Mouse (Mus musculus) hindbrain, postnatal 0 days (tissue): ENCODE data around the gene Mettl1. TPM values are rescaled to one million over a fixed set of nuclear protein-coding genes. Genes with fewer than 3 reads are reported as not detected.

Experiments used
- ATAC-seq: fragments of 200-750 bp; cut with Nextera tagmentation; 2 replicates; pipeline ENCODE4 v1.8.0; 2017; ENCODE audit warnings: mild to moderate bottlenecking, moderate TSS enrichment, moderate library complexity
- DNase-seq: peaks from one replicate; pipeline ENCODE4 v3.0.0-alpha.2; 2015; ENCODE audit warnings: low spot score
- H3K27ac ChIP-seq: fragments of 300-500 bp; sonication (generic); 2 replicates; pipeline ENCODE4 v1.5.1; 2014; ENCODE audit warnings: mild to moderate bottlenecking
- H3K27me3 ChIP-seq: fragments of 300-500 bp; sonication (generic); 2 replicates; pipeline ENCODE4 v1.6.1; 2014; ENCODE audit warnings: low read length, mixed read lengths; ENCODE audit not compliant: insufficient read depth
- H3K36me3 ChIP-seq: fragments of 300-500 bp; sonication (generic); 2 replicates; pipeline ENCODE4 v1.6.1; 2014; ENCODE audit warnings: low read length, mixed read lengths; ENCODE audit not compliant: insufficient read depth
- H3K4me1 ChIP-seq: fragments of 300-500 bp; sonication (generic); 2 replicates; pipeline ENCODE4 v1.6.1; 2014; ENCODE audit warnings: antibody characterized with exemption, low read length, mixed read lengths; ENCODE audit not compliant: insufficient read depth
- H3K4me2 ChIP-seq: fragments of 300-500 bp; sonication (generic); 2 replicates; pipeline ENCODE4 v1.6.1; 2014; ENCODE audit warnings: low read depth, mild to moderate bottlenecking, low read length, moderate library complexity, mixed read lengths
- H3K4me3 ChIP-seq: fragments of 300-500 bp; sonication (generic); 2 replicates; pipeline ENCODE4 v1.5.1; 2014; ENCODE audit warnings: low read length
- H3K9ac ChIP-seq: fragments of 300-500 bp; sonication (generic); replicated peaks from 2 replicates; pipeline ENCODE4 v1.6.1; 2014; ENCODE audit warnings: mild to moderate bottlenecking, low read length, moderate library complexity, mixed read lengths
- H3K9me3 ChIP-seq: fragments of 300-500 bp; sonication (generic); 2 replicates; pipeline ENCODE4 v1.6.1; 2016; ENCODE audit warnings: low read length, mixed read lengths
- CTCF ChIP-seq: IDR thresholded peaks from 2 replicates; pipeline ENCODE4 v1.5.1; 2016; ENCODE audit warnings: antibody characterized with exemption, control low read depth, low read depth
- WGBS: fragments of 180-500 bp; shearing (Covaris S2); extraction: QIAGEN DNeasy Blood & Tissue Kit; methylation state at CpG from one replicate; pipeline ENCODE4 v1.1.7; 2014; 5-methylcytosine and 5-hydroxymethylcytosine counted together
- polyA plus RNA-seq: library from polyadenylated mRNA; unstranded; fragments of >200 nt; fragmentation: Nextera tagmentation; extraction: Ambion mirVana; gene quantifications from 2 replicates; pipeline ENCODE4 v1.2.1, GENCODE M21; 2015
- total RNA-seq: library from RNA; depleted of rRNA; stranded (reverse); fragments of >200 nt; gene quantifications from 2 replicates; pipeline ENCODE4 v1.2.3, GENCODE M21; 2014

Gene Mettl1
- total and polyA plus RNA-seq, 2 experiments from 2014 or later, result 10.0 to 23.9 TPM

GRCm38 (mm10) chr10:127043187-127043586, 2.0 kb downstream of the Mettl1 start:
- 81% methylated on average over 6 of the region's 6 CpGs for whole genome bisulfite sequencing
- H3K4me2 ChIP-seq, result no peak overlapping the region
- peaks cover 9% of the 10 kb centered on the region; the same call in 1 of the 2 replicates for H3K27me3 ChIP-seq

DNA sequence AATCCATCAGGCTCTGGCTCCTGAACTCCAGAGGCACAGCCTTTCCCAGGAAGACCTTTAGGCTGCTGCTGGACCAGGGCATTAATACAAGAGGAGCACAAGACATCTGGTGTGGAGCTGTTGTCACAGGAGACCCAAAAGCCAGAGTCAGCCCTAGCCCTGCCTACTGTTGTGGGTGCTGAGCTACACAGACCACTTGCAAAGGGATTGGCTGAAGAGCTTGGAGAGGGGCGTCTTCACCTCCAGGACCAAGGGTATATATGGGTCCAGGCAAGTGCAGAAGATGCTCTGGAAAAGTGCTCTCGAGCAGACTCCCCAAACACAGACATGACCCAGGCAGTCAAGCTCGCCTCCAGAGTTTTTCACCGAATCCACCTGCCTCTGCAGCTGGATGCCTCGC, 6.7 kb downstream of the Mettl1 start, which contains the start of gene Cyp27b1:
Gene Cyp27b1, plus strand, starts transcription at position 297 of the 400 bp plus-strand sequence.
- H3K4me1 ChIP-seq, result peaks cover 6% of the 10 kb centered on the region; the same call in 1 of the 2 replicates
- no peaks in the 10 kb centered on the region for H3K36me3 ChIP-seq
- H3K9ac ChIP-seq, result no peak within 1 kb of the TSS
- TF ChIP-seq CTCF, result no peak
- no peak for DNase-seq
- no peaks in the 10 kb centered on the region for H3K9me3 ChIP-seq
- H3K4me3 ChIP-seq, result no peak within 1 kb of the TSS
- no peak within 1 kb of the TSS for H3K27ac ChIP-seq
- WGBS, result 32% methylated on average over 5 of the region's 5 CpGs
- H3K4me2 ChIP-seq, result peak within 1 kb of the TSS; percentile 8; the same call in 1 of the 2 replicates
- H3K27me3 ChIP-seq, result peaks cover 26% of the 10 kb centered on the region; the same call in 1 of the 2 replicates
- no peak for ATAC-seq

More at GRCm38 (mm10) chr10:127043187-127043586, 2.0 kb downstream of the Mettl1 start:
- H3K9ac ChIP-seq, result no peak overlapping the region
- no peaks in the 10 kb centered on the region for H3K36me3 ChIP-seq
- ATAC-seq, result no peak
- H3K9me3 ChIP-seq, result no peaks in the 10 kb centered on the region
- H3K4me3 ChIP-seq, result no peak overlapping the region
- no peak for DNase-seq
- H3K4me1 ChIP-seq, result no peaks in the 10 kb centered on the region
- no peak for TF ChIP-seq CTCF
- no peak overlapping the region for H3K27ac ChIP-seq

GRCm38 (mm10) chr10:127048608-127049394, 7.6 kb downstream of the Mettl1 start:
- H3K4me1 ChIP-seq, result peaks cover 6% of the 10 kb centered on the region; the same call in 1 of the 2 replicates
- 0 out of 2 replicates have a peak overlapping the region, but pooled peaks have one; percentile 0 for H3K4me3 ChIP-seq
- DNase-seq (no peak), ATAC-seq (no peak)
- H3K27me3 ChIP-seq, result peaks cover 26% of the 10 kb centered on the region; the same call in 1 of the 2 replicates
- 0 out of 2 replicates have a peak, but pooled peaks have one; percentile 3 for TF ChIP-seq CTCF
- H3K9me3 ChIP-seq, result no peaks in the 10 kb centered on the region
- no peaks in the 10 kb centered on the region; the same call in 1 of the 2 replicates for H3K36me3 ChIP-seq
- H3K4me2 ChIP-seq, result peak overlapping the region; percentile 8; the same call in 1 of the 2 replicates
- 6% methylated on average over 35 of the region's 35 CpGs for WGBS
- H3K27ac ChIP-seq, result no peak overlapping the region
- no peak overlapping the region for H3K9ac ChIP-seq

GRCm38 (mm10) chr10:127049395-127050118, 8.3 kb downstream of the Mettl1 start:
- peaks cover 6% of the 10 kb centered on the region; the same call in 1 of the 2 replicates for H3K4me1 ChIP-seq
- no peak overlapping the region for H3K9ac ChIP-seq
- H3K27me3 ChIP-seq, result peaks cover 26% of the 10 kb centered on the region; the same call in 1 of the 2 replicates
- DNase-seq, result no peak
- WGBS, result 4% methylated on average over 29 of the region's 29 CpGs
- H3K4me2 ChIP-seq, result peak overlapping the region; percentile 8; the same call in 1 of the 2 replicates
- 0 out of 2 replicates have a peak, but pooled peaks have one; percentile 11 for ATAC-seq
- TF ChIP-seq CTCF, result peak; percentile 38
- no peaks in the 10 kb centered on the region for H3K9me3 ChIP-seq
- no peak overlapping the region for H3K27ac ChIP-seq
- H3K4me3 ChIP-seq, result peak overlapping the region; percentile 0; the same call in 1 of the 2 replicates
- peaks cover 7% of the 10 kb centered on the region; the same call in 1 of the 2 replicates for H3K36me3 ChIP-seq

DNA sequence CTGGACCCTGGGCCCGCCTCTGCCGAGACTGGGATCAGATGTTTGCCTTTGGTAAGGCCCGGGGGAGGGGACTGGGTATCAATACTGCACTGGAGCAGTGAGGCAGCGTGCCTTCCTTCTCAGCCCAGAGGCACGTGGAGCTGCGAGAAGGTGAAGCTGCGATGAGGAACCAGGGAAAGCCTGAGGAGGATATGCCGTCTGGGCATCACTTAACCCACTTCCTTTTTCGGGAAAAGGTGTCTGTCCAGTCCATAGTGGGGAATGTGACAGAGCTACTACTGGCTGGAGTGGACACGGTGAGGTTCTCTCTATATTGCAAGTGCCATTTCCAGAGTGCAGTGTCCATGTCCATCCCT, 8.9 kb downstream of the Mettl1 start:
- Histone ChIP-seq H3K4me1 (peaks cover 6% of the 10 kb centered on the region; the same call in 1 of the 2 replicates), H3K4me2 (no peak overlapping the region), H3K36me3 (peaks cover 12% of the 10 kb centered on the region; the same call in 1 of the 2 replicates), H3K9ac (no peak overlapping the region), H3K9me3 (no peaks in the 10 kb centered on the region), H3K27me3 (peaks cover 26% of the 10 kb centered on the region; the same call in 1 of the 2 replicates), H3K27ac (no peak overlapping the region), H3K4me3 (no peak overlapping the region)
- ATAC-seq (no peak), DNase-seq (no peak)
- 24% methylated on average over 10 of the region's 10 CpGs for WGBS
- TF ChIP-seq CTCF, result no peak

GRCm38 (mm10) chr10:127054646-127055045, 13.4 kb downstream of the Mettl1 start:
- H3K4me3 ChIP-seq, result no peak overlapping the region
- peaks cover 12% of the 10 kb centered on the region; the same call in 1 of the 2 replicates for H3K27me3 ChIP-seq
- no peak for TF ChIP-seq CTCF
- no peak overlapping the region for H3K27ac ChIP-seq
- H3K4me1 ChIP-seq, result no peaks in the 10 kb centered on the region; the same call in 1 of the 2 replicates
- WGBS, result 59% methylated on average over 4 of the region's 4 CpGs
- H3K9ac ChIP-seq, result no peak overlapping the region
- H3K4me2 ChIP-seq, result no peak overlapping the region
- DNase-seq (no peak), ATAC-seq (no peak)
- peaks cover 35% of the 10 kb centered on the region for H3K36me3 ChIP-seq
- no peaks in the 10 kb centered on the region for H3K9me3 ChIP-seq
